Mouse (Mus musculus) heart, postnatal 0 days (tissue): ENCODE measurements around the gene Fxyd5.

ENCODE experiments used
- CTCF ChIP-seq: IDR thresholded peaks from 2 replicates; pipeline ENCODE4 v1.5.1; 2016; ENCODE audit warnings: antibody characterized with exemption, control low read depth, low read depth
- EP300 ChIP-seq: IDR thresholded peaks from 2 replicates; pipeline ENCODE4 v1.6.1; 2016; ENCODE audit warnings: antibody characterized with exemption, low read depth

DNA sequence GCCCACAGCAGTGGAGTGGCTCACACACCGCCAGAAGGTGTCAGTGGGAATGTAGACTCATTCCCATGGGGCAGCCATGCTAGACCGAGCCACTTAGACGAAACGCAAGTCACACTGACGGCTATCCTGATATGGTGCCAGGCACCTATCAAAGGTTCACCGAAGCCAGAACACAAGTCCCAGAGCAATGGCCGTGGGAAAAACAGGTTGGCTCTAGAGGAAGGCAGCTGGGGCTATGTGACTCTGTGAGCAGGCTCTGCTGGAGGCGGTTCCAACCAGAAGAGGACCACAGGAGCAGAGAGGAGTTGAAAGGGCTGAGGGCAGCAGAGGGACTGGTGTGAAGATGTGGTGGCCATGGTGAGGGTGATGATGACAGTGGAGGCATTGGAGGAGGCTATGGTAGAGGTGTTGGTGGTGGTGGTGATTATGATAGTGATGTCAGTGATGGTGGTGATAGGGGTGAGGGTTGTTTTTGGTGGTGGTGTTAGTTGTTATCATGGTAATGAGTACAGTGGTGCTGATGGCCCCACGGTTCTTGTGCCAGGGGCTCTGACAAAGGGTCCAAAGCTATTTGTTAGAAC lies 44.0 kb upstream of the Fxyd5 start:
- TF ChIP-seq CTCF (no peak), EP300 (no peak)
